Mouse (Mus musculus): Measurements from ENCODE around the gene Crmp1.

GRCm38 (mm10) chr5:37338288-37338687, 96.5 kb downstream of the Crmp1 start, which contains the start of gene Evc2:
- peak; percentile 53 for TF ChIP-seq POLR2A (IDR thresholded peaks at IDR 0.05; ENCODE audit: insufficient read length, low read depth)
- TF ChIP-seq MYOD1 (IDR thresholded peaks at IDR 0.05; ENCODE audit: control insufficient read depth in 1 of 3, insufficient read length in 2 of 3, low read depth in 2 of 3): no peak
- TF ChIP-seq E2F4 (IDR thresholded peaks at IDR 0.05; ENCODE audit: insufficient read depth): no peak
- no peak for TF ChIP-seq POLR2AphosphoS2 (IDR thresholded peaks at IDR 0.05; ENCODE audit: insufficient read length, low read depth)
- TF ChIP-seq TCF3 (IDR thresholded peaks at IDR 0.05; ENCODE audit: insufficient read length, low read depth): no peak
- TF ChIP-seq REST (IDR thresholded peaks at IDR 0.05; ENCODE audit: insufficient read depth, insufficient read length): no peak
- no peak for TF ChIP-seq MYOG (IDR thresholded peaks at IDR 0.05; ENCODE audit: control insufficient read depth in 1 of 3, insufficient read depth in 1 of 3, insufficient read length in 2 of 3, low read depth in 2 of 3)
- TF ChIP-seq USF1 (IDR thresholded peaks at IDR 0.05; ENCODE audit: low read depth): no peak
